Mouse (Mus musculus) megakaryocyte-erythroid progenitor cell, adult 5-6 weeks (primary cell): ENCODE measurements around the gene Socs5. TPM values are rescaled to one million over a fixed set of nuclear protein-coding genes. Genes with fewer than 3 reads are reported as not detected.
A peak's percentile ranks its signal among the peaks of the same experiment; 100 is the strongest.
"Not testable (repeated sequence)": the region's sequence is repeated elsewhere in the genome, so short reads cannot be mapped to it uniquely, and the experiment has no call there.

Source experiments
- ATAC-seq: replicated peaks from 2 replicates; pipeline ENCODE4 v1.8.0; 2016; ENCODE audit warnings: mild to moderate bottlenecking, inconsistent platforms; ENCODE audit not compliant: severe bottlenecking, poor library complexity, low FRiP score, low TSS enrichment
- total RNA-seq, 2 experiments: library from RNA; stranded (forward) in 1 of 2; stranded (reverse) in 1 of 2; fragments of 200-1000, 215-1000 nt in 1 of 2; fragments of >200 nt in 1 of 2; fragmentation: Nextera tagmentation in 1 of 2; gene quantifications; 2 replicates each; pipeline ENCODE4 v1.2.3; 2014 to 2017

Socs5 gene
- total RNA-seq (2014; fragmentation: Nextera tagmentation) (6.0 and 8.1 TPM in 2 replicates), total RNA-seq (2017) (5.0 and 13.8 TPM in 2 replicates)

GRCm38 (mm10) chr17:87107623-87108221 lies at the start of gene Socs5:
Socs5 (plus strand) TSS chr17:87107679.
- ATAC-seq = 0 out of 2 replicates have a peak, but pooled peaks have one; percentile 15

GRCm38 (mm10) chr17:87062639-87063038 lies 44.8 kb upstream of the Socs5 start:
- ATAC-seq = 0 out of 2 replicates have a peak, but pooled peaks have one; percentile 34

DNA sequence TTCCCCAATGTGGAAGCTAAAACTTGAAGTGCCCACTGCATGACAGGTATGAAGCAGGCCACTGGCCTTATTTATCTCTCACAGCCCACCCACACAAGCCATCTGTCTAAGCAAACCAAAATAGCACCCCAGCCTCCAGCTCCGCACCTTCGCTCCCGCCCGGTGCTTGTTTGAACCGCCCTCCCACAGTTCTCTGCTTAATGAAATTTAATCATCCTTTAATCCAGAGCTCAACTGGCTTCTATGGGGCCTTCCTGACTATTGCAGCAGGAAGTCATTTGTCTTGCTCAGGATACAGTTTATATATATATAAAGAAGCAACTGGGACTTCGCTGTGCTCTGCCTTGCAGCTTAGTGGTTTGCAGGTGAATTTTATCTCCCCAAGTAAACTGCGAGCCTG lies 44.0 kb upstream of the Socs5 start:
- ATAC-seq = no peak

DNA sequence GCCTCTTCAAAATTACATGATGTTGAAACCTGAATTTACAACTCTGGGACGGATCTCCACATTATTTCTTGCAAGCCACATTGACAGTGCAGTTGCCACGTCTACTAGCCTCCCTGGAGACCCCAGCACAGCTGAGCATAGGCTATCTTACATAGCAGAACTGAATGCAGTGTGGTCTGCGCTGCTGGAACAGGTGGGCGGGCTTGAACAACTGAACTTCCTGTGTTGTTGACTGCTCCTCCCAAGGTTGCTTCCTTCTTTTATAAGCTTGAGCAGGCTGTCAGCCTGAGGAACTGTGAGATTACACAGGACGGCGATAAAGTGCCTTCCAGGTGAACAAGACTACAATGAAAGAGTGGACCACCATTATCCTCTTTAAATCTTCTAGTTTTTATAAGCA lies 43.5 kb upstream of the Socs5 start:
- ATAC-seq = 0 out of 2 replicates have a peak, but pooled peaks have one; percentile 14

DNA sequence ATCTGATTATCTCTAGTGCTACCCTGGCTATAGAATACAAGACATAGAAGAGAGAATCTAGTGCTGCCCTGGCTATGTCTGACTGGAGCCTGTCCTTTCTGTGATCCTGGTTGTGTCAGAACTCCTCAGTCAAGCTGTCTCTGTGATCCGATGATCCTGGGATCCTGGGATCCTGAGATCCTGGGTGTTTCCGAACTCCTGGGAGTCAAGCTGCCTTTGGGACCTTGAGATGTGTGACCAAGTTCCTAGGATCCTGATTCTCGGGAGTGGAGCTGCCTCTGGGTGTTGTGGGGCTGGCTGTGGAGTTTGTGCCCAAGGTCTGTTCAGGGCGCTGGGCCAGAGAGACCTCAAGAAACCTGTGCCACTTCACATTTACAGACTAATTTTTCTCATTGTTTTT lies 38.5 kb upstream of the Socs5 start:
- no peak for ATAC-seq

GRCm38 (mm10) chr17:87072183-87072582 lies 35.3 kb upstream of the Socs5 start:
- ATAC-seq = not testable (repeated sequence)

GRCm38 (mm10) chr17:87072766-87073440 lies 34.6 kb upstream of the Socs5 start:
- no peak for ATAC-seq

- no peak for ATAC-seq
Observed at GRCm38 (mm10) chr17:87073470-87073869, 34.0 kb upstream of the Socs5 start.

DNA sequence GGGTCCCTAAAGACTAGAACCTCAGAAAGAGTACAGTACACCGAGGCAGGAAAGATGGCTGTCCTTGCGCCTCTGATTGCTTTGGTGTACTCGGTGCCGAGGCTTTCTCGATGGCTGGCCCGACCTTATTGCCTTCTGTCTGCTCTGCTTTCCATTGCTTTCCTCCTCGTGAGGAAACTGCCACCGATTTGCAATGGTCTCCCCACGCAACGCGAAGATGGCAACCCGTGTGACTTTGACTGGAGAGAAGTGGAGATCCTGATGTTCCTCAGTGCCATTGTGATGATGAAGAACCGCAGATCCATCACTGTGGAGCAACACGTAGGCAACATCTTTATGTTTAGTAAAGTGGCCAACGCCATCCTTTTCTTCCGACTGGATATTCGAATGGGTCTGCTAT lies 29.3 kb upstream of the Socs5 start:
- ATAC-seq = 0 out of 2 replicates have a peak, but pooled peaks have one; percentile 52

DNA sequence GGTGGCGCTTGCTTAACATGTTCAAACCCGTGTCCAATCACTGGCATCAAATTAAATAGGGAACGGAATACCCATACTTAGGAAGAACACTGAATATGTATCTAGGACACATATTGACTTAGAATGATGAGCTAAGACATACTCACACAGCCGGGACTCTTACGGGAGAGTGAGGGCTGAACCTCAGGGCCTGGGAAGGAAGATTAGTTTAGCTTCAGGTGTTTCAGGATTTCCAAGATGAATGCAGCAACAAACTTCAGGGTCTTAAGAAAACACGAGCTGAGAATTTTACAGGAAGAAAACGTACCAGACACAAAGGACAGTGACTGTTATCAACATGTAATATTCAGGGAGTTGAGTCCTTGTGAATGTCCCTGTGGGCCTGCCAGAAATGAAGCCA lies 26.8 kb upstream of the Socs5 start:
- ATAC-seq = no peak

DNA sequence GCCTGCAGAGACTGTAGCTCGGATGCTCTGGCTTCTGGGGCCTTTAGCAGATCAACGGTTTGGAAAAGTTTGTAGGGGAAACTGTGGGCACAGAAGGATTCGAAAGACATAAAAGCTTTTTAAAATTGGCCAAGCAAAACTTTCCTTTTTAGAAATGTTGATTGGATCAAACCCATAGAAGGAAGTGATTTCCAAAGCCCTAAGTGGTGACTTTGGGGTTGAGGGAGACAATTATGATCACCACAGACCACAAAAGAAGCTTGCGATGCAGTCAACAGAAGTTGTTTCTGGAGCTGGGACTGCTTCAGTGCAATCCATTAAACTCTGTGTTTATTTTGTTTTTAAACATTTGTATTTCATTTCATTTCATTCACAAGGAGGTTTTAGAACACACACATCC lies 24.9 kb upstream of the Socs5 start:
- no peak for ATAC-seq

DNA sequence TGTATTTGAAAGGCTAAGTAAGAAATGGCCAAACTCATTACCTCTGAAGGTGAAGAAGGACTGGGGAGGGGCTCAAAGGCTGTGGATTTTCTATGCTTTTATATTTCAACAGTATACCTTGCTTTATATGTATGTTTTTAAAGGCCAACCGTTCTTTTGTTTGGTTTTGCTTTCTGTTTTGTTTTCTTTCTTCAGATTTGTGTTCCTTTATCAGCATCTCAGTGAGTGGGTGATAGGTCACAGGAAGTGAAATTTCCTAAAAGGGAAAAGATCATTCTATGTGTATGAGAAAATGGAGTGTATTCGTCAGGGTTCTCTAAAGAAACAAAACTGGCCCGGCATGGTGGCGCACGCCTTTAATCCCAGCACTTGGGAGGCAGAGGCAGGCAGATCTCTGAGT lies 23.8 kb upstream of the Socs5 start:
- ATAC-seq = no peak

GRCm38 (mm10) chr17:87085726-87086125 lies 21.8 kb upstream of the Socs5 start:
- ATAC-seq = no peak

DNA sequence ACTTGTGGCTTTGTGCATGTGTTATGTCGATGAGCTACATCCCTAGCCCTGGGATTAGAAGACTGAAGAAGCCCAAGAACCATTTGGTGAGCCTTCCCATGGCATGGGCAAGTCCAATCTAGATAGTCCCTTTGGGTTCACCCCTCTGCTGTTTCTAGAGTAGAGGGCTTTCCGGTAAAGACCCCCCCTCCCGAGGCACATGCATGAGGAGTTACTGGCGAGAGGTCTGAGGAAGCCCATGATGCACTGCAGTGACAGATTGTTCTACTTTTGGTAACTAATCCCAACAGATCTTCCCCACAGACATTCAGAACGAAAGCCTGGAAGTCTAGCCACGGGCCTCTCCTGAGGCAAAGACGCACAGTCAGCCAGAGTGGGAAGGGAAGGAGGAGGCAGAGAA lies 18.2 kb upstream of the Socs5 start:
- no peak for ATAC-seq

DNA sequence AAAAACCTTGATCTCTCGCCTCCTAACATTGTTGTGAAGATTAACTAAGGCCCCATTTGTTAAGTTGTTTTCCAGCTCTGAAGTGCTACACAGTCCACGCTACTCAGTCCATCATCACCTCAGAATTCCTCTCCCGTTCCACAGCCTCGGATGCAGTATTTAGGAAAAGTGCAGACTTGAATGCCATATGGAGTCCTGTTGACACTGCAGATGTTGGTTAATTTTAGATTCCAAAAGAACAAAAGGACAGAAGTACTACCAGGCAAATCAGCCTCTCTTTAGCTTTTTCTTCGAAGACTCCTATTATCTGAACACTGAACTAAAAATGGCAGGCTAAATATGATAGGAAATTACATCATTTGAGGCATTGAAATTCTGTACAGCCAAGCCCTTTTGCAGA lies 14.4 kb upstream of the Socs5 start:
- ATAC-seq = no peak

DNA sequence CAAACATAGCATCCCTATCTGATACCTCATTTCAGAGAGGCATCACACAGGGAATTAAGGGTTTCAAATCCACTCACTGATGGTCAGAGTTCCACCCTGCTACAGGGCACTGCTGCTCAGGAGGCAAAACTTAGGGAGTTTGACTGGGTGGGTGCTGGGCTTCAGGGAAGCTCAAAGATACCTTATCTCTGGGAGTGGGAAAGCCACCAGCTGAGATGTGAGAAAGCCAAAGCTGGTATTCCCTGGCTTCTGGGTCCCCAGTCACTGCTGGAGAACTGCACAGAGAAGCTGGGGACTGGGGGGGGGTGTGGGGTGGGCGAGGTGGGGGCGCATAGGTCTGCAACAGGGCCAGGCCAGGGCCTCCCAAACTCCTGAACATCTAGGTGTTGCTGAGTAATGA lies 10.5 kb upstream of the Socs5 start:
- no peak for ATAC-seq

GRCm38 (mm10) chr17:87097576-87097975 lies 9.9 kb upstream of the Socs5 start:
- no peak for ATAC-seq

DNA sequence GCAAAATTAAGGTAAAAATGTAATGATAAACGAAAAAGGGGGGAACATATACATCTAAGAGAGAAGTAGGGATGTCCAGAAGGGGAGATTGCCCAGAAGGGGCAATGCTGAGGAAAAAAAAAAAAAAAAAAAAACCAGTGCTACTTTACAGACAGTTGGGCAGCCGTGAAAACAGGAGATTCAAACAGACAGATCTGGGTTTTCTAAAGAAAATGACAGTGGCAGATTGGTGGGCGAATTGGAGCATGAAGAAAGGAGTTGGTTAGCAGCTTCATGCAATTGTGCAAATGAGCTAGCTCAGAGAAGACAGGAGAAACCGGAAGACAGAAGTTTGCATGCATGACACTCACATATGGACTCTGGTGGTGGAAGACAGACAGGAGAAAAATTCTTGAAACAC lies 6.5 kb upstream of the Socs5 start:
- no peak for ATAC-seq

DNA sequence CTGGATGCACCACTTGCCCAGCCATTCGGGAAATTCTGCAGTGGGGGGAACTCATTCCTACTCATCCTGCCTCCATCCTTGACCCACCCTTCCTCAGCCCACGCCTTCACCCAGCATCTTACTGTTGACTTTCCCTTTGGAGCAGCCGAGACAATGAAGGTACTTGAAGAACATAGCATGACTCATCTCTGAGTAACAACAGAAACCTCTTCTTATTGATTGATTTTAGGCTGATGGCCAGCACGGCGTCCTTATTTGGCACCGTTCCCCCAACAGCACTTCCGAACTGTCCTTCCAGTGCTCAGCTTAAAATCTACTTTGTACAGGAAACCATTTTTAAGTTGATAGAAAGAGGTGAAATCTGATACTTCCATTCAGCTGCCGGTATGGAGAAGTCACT lies 4.8 kb upstream of the Socs5 start:
- ATAC-seq = no peak

DNA sequence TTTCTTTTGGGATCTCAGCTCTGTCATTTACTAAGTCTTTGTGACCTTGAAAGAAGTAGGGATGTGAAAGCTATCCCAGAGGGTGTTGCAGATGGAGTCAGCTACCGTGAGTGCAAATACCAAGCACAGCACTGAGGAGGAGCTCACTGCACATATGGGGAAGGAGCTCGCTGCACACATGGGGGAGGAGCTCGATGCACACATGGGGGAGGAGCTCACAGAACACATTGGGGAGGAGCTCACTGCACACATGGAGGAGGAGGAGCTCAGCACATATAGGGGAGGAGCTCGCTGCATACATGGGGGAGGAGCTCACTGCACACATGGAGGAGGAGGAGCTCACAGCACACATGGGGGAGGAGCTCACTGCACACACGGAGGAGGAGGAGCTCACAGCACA lies 4.4 kb upstream of the Socs5 start:
- ATAC-seq = no peak

DNA sequence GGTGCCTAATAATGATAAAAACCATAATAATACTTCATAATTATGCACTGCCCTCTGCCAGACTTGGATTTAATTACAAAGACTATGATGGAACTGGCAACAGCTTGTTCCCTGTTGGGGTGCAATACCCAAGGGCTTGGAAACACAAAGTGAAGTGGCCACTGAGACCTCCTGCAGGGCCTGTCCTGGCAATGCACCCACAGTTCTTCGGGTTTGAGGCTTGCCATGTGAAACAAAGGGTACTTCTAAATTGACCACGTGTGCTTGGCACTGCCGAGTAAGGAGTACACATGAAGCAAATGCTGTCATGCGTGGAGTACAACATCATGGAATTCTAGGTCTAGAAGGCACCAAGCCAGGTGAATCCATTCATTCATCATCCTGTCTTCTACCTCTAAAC lies 3.2 kb upstream of the Socs5 start:
- no peak for ATAC-seq
